Mouse (Mus musculus) MEL (cell line): Measurements from ENCODE around the gene Tmem69. TPM values are rescaled to one million over a fixed set of nuclear protein-coding genes. Genes with fewer than 3 reads are reported as not detected.
A peak's percentile ranks its signal among the peaks of the same experiment; 100 is the strongest.

ENCODE experiments used
- DNase-seq: peaks from one replicate; pipeline ENCODE4 v3.0.0; 2011; ENCODE audit warnings: low read depth, low spot score
- H3K27ac ChIP-seq: 2 replicates; pipeline ENCODE4 v1.5.1; 2012; ENCODE audit warnings: low read depth, mild to moderate bottlenecking, control low read depth, low read length, moderate library complexity; ENCODE audit not compliant: control insufficient read depth
- H3K27me3 ChIP-seq, 2 experiments: fragments of 150-350 bp in 1 of 2; sonication (generic) in 1 of 2; 2 replicates each; pipeline ENCODE4 v1.6.1; 2012; ENCODE audit warnings: low read length in 2 of 2, mild to moderate bottlenecking in 2 of 2, improper control_type of control experiment in 1 of 2, moderate library complexity in 1 of 2; ENCODE audit not compliant: insufficient read depth in 2 of 2, control insufficient read depth in 1 of 2
- H3K36me3 ChIP-seq, 2 experiments: 2 replicates each; pipeline ENCODE4 v1.6.1; 2012 to 2014; ENCODE audit warnings: low read length in 2 of 2, improper control_type of control experiment in 1 of 2, inconsistent platforms in 1 of 2, mild to moderate bottlenecking in 1 of 2; ENCODE audit not compliant: insufficient read depth in 2 of 2, control insufficient read depth in 1 of 2
- H3K4me1 ChIP-seq, 2 experiments: fragments of 150-350 bp in 1 of 2; sonication (generic) in 1 of 2; 2 replicates each; pipeline ENCODE4 v1.6.1; 2012; ENCODE audit warnings: low read length in 2 of 2, improper control_type of control experiment in 1 of 2, mild to moderate bottlenecking in 1 of 2; ENCODE audit not compliant: insufficient read depth in 2 of 2, control insufficient read depth in 1 of 2
- H3K4me3 ChIP-seq, 2 experiments: fragments of 150-350 bp in 1 of 2; sonication (generic) in 1 of 2; 2 replicates each; pipeline ENCODE4 v1.5.1; 2012; ENCODE audit warnings: low read depth in 2 of 2, low read length in 2 of 2, mild to moderate bottlenecking in 2 of 2, moderate library complexity in 2 of 2, control low read depth in 1 of 2, improper control_type of control experiment in 1 of 2; ENCODE audit not compliant: control insufficient read depth in 1 of 2, insufficient read depth in 1 of 2
- H3K79me2 ChIP-seq: 2 replicates; pipeline ENCODE4 v1.6.1; 2012; ENCODE audit warnings: mild to moderate bottlenecking, low read length, moderate library complexity; ENCODE audit not compliant: control insufficient read depth, poor library complexity, insufficient read depth
- H3K9ac ChIP-seq: 2 replicates; pipeline ENCODE4 v1.6.1; 2012; ENCODE audit warnings: low read depth, mild to moderate bottlenecking, control low read depth, low read length, moderate library complexity; ENCODE audit not compliant: control insufficient read depth, poor library complexity, severe bottlenecking
- H3K9me3 ChIP-seq: fragments of 150-350 bp; sonication (generic); replicated peaks from 2 replicates; pipeline ENCODE4 v1.6.1; 2012; ENCODE audit warnings: mild to moderate bottlenecking, low read length, improper control_type of control experiment, moderate library complexity; ENCODE audit not compliant: insufficient read depth
- BHLHE40 ChIP-seq: IDR thresholded peaks from 2 replicates; pipeline ENCODE4 v1.6.1; 2012; ENCODE audit warnings: low read depth, mild to moderate bottlenecking, inconsistent platforms, low read length, improper control_type of control experiment, borderline replicate concordance
- CHD1 ChIP-seq: IDR thresholded peaks from 2 replicates; pipeline ENCODE4 v1.6.1; 2012; ENCODE audit warnings: low read depth, mild to moderate bottlenecking, inconsistent platforms, low read length, improper control_type of control experiment
- CHD2 ChIP-seq: IDR thresholded peaks from 2 replicates; pipeline ENCODE4 v1.6.1; 2011; ENCODE audit warnings: low read length, improper control_type of control experiment
- E2F4 ChIP-seq: IDR thresholded peaks from 2 replicates; pipeline ENCODE4 v1.6.1; 2011; ENCODE audit warnings: low read depth, low read length, improper control_type of control experiment, borderline replicate concordance
- ELF1 ChIP-seq: IDR thresholded peaks from 2 replicates; pipeline ENCODE4 v1.6.1; 2014; ENCODE audit warnings: low read depth, mild to moderate bottlenecking, inconsistent platforms, low read length, improper control_type of control experiment, moderate library complexity
- GABPA ChIP-seq: IDR thresholded peaks from 2 replicates; pipeline ENCODE4 v1.6.1; 2012; ENCODE audit warnings: low read depth, mild to moderate bottlenecking, inconsistent platforms, low read length, improper control_type of control experiment, moderate library complexity
- GATA1 ChIP-seq: IDR thresholded peaks from 2 replicates; pipeline ENCODE4 v1.6.1; 2011; ENCODE audit warnings: low read depth, low read length, improper control_type of control experiment
- HCFC1 ChIP-seq: IDR thresholded peaks from 2 replicates; pipeline ENCODE4 v1.6.1; 2012; ENCODE audit warnings: low read depth, mild to moderate bottlenecking, inconsistent platforms, low read length, improper control_type of control experiment, moderate library complexity
- MAFK ChIP-seq: IDR thresholded peaks from 2 replicates; pipeline ENCODE4 v1.6.1; 2011; ENCODE audit warnings: low read depth, mild to moderate bottlenecking, low read length, improper control_type of control experiment, borderline replicate concordance
- MAX ChIP-seq: IDR thresholded peaks from 2 replicates; pipeline ENCODE4 v1.6.1; 2011; ENCODE audit warnings: low read length, improper control_type of control experiment
- MAZ ChIP-seq: IDR thresholded peaks from 2 replicates; pipeline ENCODE4 v1.6.1; 2012; ENCODE audit warnings: low read depth, mild to moderate bottlenecking, inconsistent platforms, low read length, improper control_type of control experiment
- MEF2A ChIP-seq: IDR thresholded peaks from 2 replicates; pipeline ENCODE4 v1.6.1; 2014; ENCODE audit warnings: low read depth, mild to moderate bottlenecking, inconsistent platforms, low read length, improper control_type of control experiment; ENCODE audit not compliant: poor library complexity, insufficient replicate concordance, severe bottlenecking; ENCODE audit errors: extremely low read depth
- MXI1 ChIP-seq: IDR thresholded peaks from 2 replicates; pipeline ENCODE4 v1.6.1; 2011; ENCODE audit warnings: mild to moderate bottlenecking, low read depth, low read length, improper control_type of control experiment
- MYC ChIP-seq: IDR thresholded peaks from 2 replicates; pipeline ENCODE4 v1.6.1; 2011; ENCODE audit warnings: low read depth, mild to moderate bottlenecking, low read length, improper control_type of control experiment, moderate library complexity
- NELFE ChIP-seq: IDR thresholded peaks from 2 replicates; pipeline ENCODE4 v1.6.1; 2011; ENCODE audit warnings: low read depth, low read length, improper control_type of control experiment
- NRF1 ChIP-seq: IDR thresholded peaks from 2 replicates; pipeline ENCODE4 v1.6.1; 2014; ENCODE audit warnings: low read depth, mild to moderate bottlenecking, inconsistent platforms, low read length, improper control_type of control experiment, moderate library complexity; ENCODE audit not compliant: poor library complexity, insufficient read depth, severe bottlenecking
- POLR2A ChIP-seq, 2 experiments: IDR thresholded peaks; 2 replicates each; pipeline ENCODE4 v1.6.1; 2011 to 2012; ENCODE audit warnings: low read length in 2 of 2, mild to moderate bottlenecking in 2 of 2, control low read depth in 1 of 2, improper control_type of control experiment in 1 of 2, low read depth in 1 of 2, moderate library complexity in 1 of 2; ENCODE audit not compliant: control insufficient read depth in 1 of 2, insufficient read depth in 1 of 2, poor library complexity in 1 of 2
- POLR2AphosphoS5 ChIP-seq: IDR thresholded peaks from 2 replicates; pipeline ENCODE4 v1.6.1; 2012; ENCODE audit warnings: low read depth, borderline replicate concordance, mild to moderate bottlenecking, inconsistent platforms, low read length, moderate library complexity, mixed read lengths
- RAD21 ChIP-seq: IDR thresholded peaks from 2 replicates; pipeline ENCODE4 v1.6.1; 2011; ENCODE audit warnings: mild to moderate bottlenecking, low read depth, low read length, improper control_type of control experiment
- RCOR1 ChIP-seq: IDR thresholded peaks from 2 replicates; pipeline ENCODE4 v1.6.1; 2012; ENCODE audit warnings: low read depth, mild to moderate bottlenecking, inconsistent platforms, low read length, improper control_type of control experiment
- SIN3A ChIP-seq: IDR thresholded peaks from 2 replicates; pipeline ENCODE4 v1.6.1; 2012; ENCODE audit warnings: low read length, improper control_type of control experiment, inconsistent platforms
- TAL1 ChIP-seq: IDR thresholded peaks from 2 replicates; pipeline ENCODE4 v1.6.1; 2012; ENCODE audit warnings: mild to moderate bottlenecking, inconsistent platforms, low read length, moderate library complexity, mixed read lengths
- TBP ChIP-seq: IDR thresholded peaks from 2 replicates; pipeline ENCODE4 v1.8.0; 2011; ENCODE audit warnings: low read depth, low read length, improper control_type of control experiment
- TCF12 ChIP-seq: IDR thresholded peaks from 2 replicates; pipeline ENCODE4 v1.6.1; 2014; ENCODE audit warnings: low read depth, mild to moderate bottlenecking, inconsistent platforms, low read length, improper control_type of control experiment, moderate library complexity
- UBTF ChIP-seq: IDR thresholded peaks from 2 replicates; pipeline ENCODE4 v1.6.1; 2012; ENCODE audit warnings: low read depth, mild to moderate bottlenecking, inconsistent platforms, low read length, improper control_type of control experiment, moderate library complexity, borderline replicate concordance; ENCODE audit not compliant: insufficient read depth
- USF2 ChIP-seq, 2 experiments: IDR thresholded peaks; 2 replicates each; pipeline ENCODE4 v1.6.1; 2011 to 2012; ENCODE audit warnings: improper control_type of control experiment in 2 of 2, low read length in 2 of 2, borderline replicate concordance in 1 of 2, inconsistent platforms in 1 of 2, low read depth in 1 of 2, mild to moderate bottlenecking in 1 of 2; ENCODE audit not compliant: insufficient read depth in 1 of 2
- ZC3H11A ChIP-seq: IDR thresholded peaks from 2 replicates; pipeline ENCODE4 v1.6.1; 2012; ENCODE audit warnings: low read depth, mild to moderate bottlenecking, inconsistent platforms, low read length, improper control_type of control experiment
- ZKSCAN1 ChIP-seq: IDR thresholded peaks from 2 replicates; pipeline ENCODE4 v1.6.1; 2012; ENCODE audit warnings: low read depth, mild to moderate bottlenecking, inconsistent platforms, low read length, improper control_type of control experiment, moderate library complexity
- ZMIZ1 ChIP-seq: IDR thresholded peaks from 2 replicates; pipeline ENCODE4 v1.6.1; 2012; ENCODE audit warnings: low read depth, mild to moderate bottlenecking, inconsistent platforms, low read length, improper control_type of control experiment, moderate library complexity
- ZNF384 ChIP-seq: IDR thresholded peaks from 2 replicates; pipeline ENCODE4 v1.6.1; 2012; ENCODE audit warnings: low read depth, mild to moderate bottlenecking, inconsistent platforms, low read length, improper control_type of control experiment
- polyA plus RNA-seq, 2 experiments: library from polyadenylated mRNA; stranded (reverse) in 1 of 2; unstranded in 1 of 2; fragments of >175 nt in 1 of 2; fragments of >200 nt in 1 of 2; gene quantifications; 2 replicates each; pipeline versions ENCODE4 v1.2.1 to v1.2.4; 2012; ENCODE audit warnings: low replicate concordance in 2 of 2, low read depth in 1 of 2; ENCODE audit not compliant: insufficient read length in 2 of 2, insufficient read depth in 1 of 2, missing spikeins in 1 of 2
- total RNA-seq: library from RNA; depleted of rRNA; stranded (reverse); fragments of 300-350 nt; gene quantifications from 2 replicates; pipeline ENCODE4 v1.2.3, GENCODE M21; 2012

Gene Tmem69
- total and polyA plus RNA-seq, 3 experiments: 7.8 to 153 (median 34.1) TPM

GRCm38 (mm10) chr4:116531109-116531508 is 24.6 kb downstream of the Tmem69 start (continued):
- no peak for TF ChIP-seq MAX
- TF ChIP-seq RAD21: peak; percentile 63
- TF ChIP-seq TCF12: no peak
- TF ChIP-seq ZKSCAN1: no peak
- TF ChIP-seq MYC: peak; percentile 76; the same call in 1 of the 2 replicates
- no peak for TF ChIP-seq HCFC1
- no peak for TF ChIP-seq GABPA
- no peak for TF ChIP-seq MAZ
- no peak for TF ChIP-seq BHLHE40
- no peak for TF ChIP-seq GATA1
- no peak for TF ChIP-seq UBTF
- TF ChIP-seq NELFE: no peak
- no peak for TF ChIP-seq E2F4
- no peak for TF ChIP-seq USF2 (IDR thresholded peaks at IDR 0.05; ENCODE audit: borderline replicate concordance in 1 of 2, insufficient read depth in 1 of 2, low read depth in 1 of 2, low read length in 2 of 2)
- TF ChIP-seq TAL1: no peak
- no peak for TF ChIP-seq POLR2A (IDR thresholded peaks at IDR 0.05; ENCODE audit: control insufficient read depth in 1 of 2, insufficient read depth in 1 of 2, low read depth in 1 of 2, low read length in 2 of 2, poor library complexity in 1 of 2)
- TF ChIP-seq RCOR1: no peak
- no peak for TF ChIP-seq TBP
- TF ChIP-seq CHD2: no peak
- TF ChIP-seq NRF1: no peak
- TF ChIP-seq POLR2AphosphoS5: no peak

- Histone ChIP-seq H3K4me1 (peaks cover 0 to 12% of the 10 kb centered on the region in 2 experiments; a peak in 2 of 4 replicates), H3K9me3 (no peaks in the 10 kb centered on the region), H3K36me3 (peaks cover 0 to 12% of the 10 kb centered on the region in 2 experiments; a peak in 2 of 4 replicates), H3K27me3 (no peaks in the 10 kb centered on the region), H3K79me2 (peaks cover 6% of the 10 kb centered on the region; the same call in 1 of the 2 replicates), H3K9ac (peak within 1 kb of the TSS; percentile 97), H3K27ac (peak within 1 kb of the TSS; percentile 86), H3K4me3 (peak within 1 kb of the TSS; percentile 70 to 88)
- peak; percentile 97 for DNase-seq
- peak; percentile 95 for TF ChIP-seq NELFE
- peak; percentile 94 to 99 for TF ChIP-seq POLR2A (IDR thresholded peaks at IDR 0.05; ENCODE audit: control insufficient read depth in 1 of 2, insufficient read depth in 1 of 2, low read depth in 1 of 2, low read length in 2 of 2, poor library complexity in 1 of 2)
- TF ChIP-seq ZMIZ1: peak; percentile 72
- TF ChIP-seq MEF2A: no peak
- TF ChIP-seq USF2 (IDR thresholded peaks at IDR 0.05; ENCODE audit: borderline replicate concordance in 1 of 2, insufficient read depth in 1 of 2, low read depth in 1 of 2, low read length in 2 of 2): no peak
- TF ChIP-seq TBP: 0 out of 2 replicates have a peak, but pooled peaks have one; percentile 21
- no peak for TF ChIP-seq GATA1
- TF ChIP-seq MAX: no peak; the same call in 1 of the 2 replicates
- no peak for TF ChIP-seq ELF1
- peak; percentile 65; the same call in 1 of the 2 replicates for TF ChIP-seq SIN3A
- TF ChIP-seq GABPA: no peak
- TF ChIP-seq ZNF384: no peak
- TF ChIP-seq MAZ: no peak; the same call in 1 of the 2 replicates
- no peak; the same call in 1 of the 2 replicates for TF ChIP-seq MXI1
- TF ChIP-seq NRF1: peak; percentile 91
- TF ChIP-seq ZC3H11A: no peak
- TF ChIP-seq MAFK: no peak
- no peak for TF ChIP-seq MYC
- peak; percentile 80; the same call in 1 of the 2 replicates for TF ChIP-seq E2F4
- TF ChIP-seq ZKSCAN1: no peak
- TF ChIP-seq CHD1: no peak
Measured at GRCm38 (mm10) chr4:116507425-116508218, 48.1 kb downstream of the Tmem69 start, which contains the start of gene Ipp. TSS of gene Ipp (plus strand) at chr4:116507549.
